Mouse (Mus musculus) CH12.LX (cell line): ENCODE data around the gene Adra2b. TPM values are rescaled to one million over a fixed set of nuclear protein-coding genes. Genes with fewer than 3 reads are reported as not detected.
A peak's percentile ranks its signal among the peaks of the same experiment; 100 is the strongest.

Experiments
- DNase-seq: peaks from one replicate; pipeline ENCODE4 v3.0.0-alpha.2; 2013; ENCODE audit errors: extremely low read depth
- H3K27ac ChIP-seq: 2 replicates; pipeline ENCODE4 v1.5.1; 2012; ENCODE audit warnings: low read depth, mild to moderate bottlenecking, control low read depth, moderate library complexity; ENCODE audit not compliant: insufficient read depth
- H3K27me3 ChIP-seq: replicated peaks from 2 replicates; pipeline ENCODE3; 2012; ENCODE audit warnings: inconsistent platforms
- H3K36me3 ChIP-seq, 2 experiments: replicated peaks in 1 of 2; 2 replicates each; pipeline versions ENCODE3 to v1.6.1; 2012; ENCODE audit warnings: inconsistent platforms in 1 of 2, low read length in 1 of 2, mild to moderate bottlenecking in 1 of 2, mixed read lengths in 1 of 2, moderate library complexity in 1 of 2; ENCODE audit not compliant: control insufficient read depth in 1 of 2, insufficient read depth in 1 of 2
- H3K4me1 ChIP-seq, 2 experiments: 2 replicates each; pipeline ENCODE4 v1.6.1; 2012; ENCODE audit warnings: inconsistent platforms in 1 of 2, moderate library complexity in 1 of 2; ENCODE audit not compliant: insufficient read depth in 2 of 2, control insufficient read depth in 1 of 2
- H3K4me2 ChIP-seq: 2 replicates; pipeline ENCODE4 v1.6.1; 2012; ENCODE audit warnings: low read depth, mild to moderate bottlenecking, control low read depth; ENCODE audit not compliant: poor library complexity, insufficient read depth, severe bottlenecking
- H3K4me3 ChIP-seq, 3 experiments: fragments of 150-350 bp in 1 of 3; sonication (generic) in 1 of 3; replicated peaks in 1 of 3; 2 replicates each; pipeline versions ENCODE3 to v1.5.1; 2011 to 2012; ENCODE audit warnings: low read depth in 2 of 3, low read length in 2 of 3, mild to moderate bottlenecking in 2 of 3, moderate library complexity in 2 of 3, control low read depth in 1 of 3, improper control_type of control experiment in 1 of 3, inconsistent platforms in 1 of 3, mixed read lengths in 1 of 3; ENCODE audit not compliant: poor library complexity in 1 of 3
- H3K79me2 ChIP-seq: replicated peaks from 2 replicates; pipeline ENCODE4 v1.6.1; 2012; ENCODE audit warnings: mild to moderate bottlenecking, moderate library complexity; ENCODE audit not compliant: control insufficient read depth, poor library complexity, insufficient read depth, severe bottlenecking; ENCODE audit errors: extremely low read depth
- H3K9ac ChIP-seq: 2 replicates; pipeline ENCODE4 v1.6.1; 2012; ENCODE audit warnings: low read depth, mild to moderate bottlenecking, control low read depth, moderate library complexity; ENCODE audit not compliant: insufficient read depth
- H3K9me3 ChIP-seq: replicated peaks from 2 replicates; pipeline ENCODE3; 2012; ENCODE audit warnings: low read length, inconsistent platforms, mixed read lengths
- BHLHE40 ChIP-seq: IDR thresholded peaks from 2 replicates; pipeline ENCODE4 v1.6.1; 2011; ENCODE audit warnings: mild to moderate bottlenecking, low read depth, low read length, improper control_type of control experiment
- CHD1 ChIP-seq: IDR thresholded peaks from 2 replicates; pipeline ENCODE4 v1.6.1; 2012; ENCODE audit warnings: low read depth, low read length, improper control_type of control experiment, inconsistent platforms
- CHD2 ChIP-seq: IDR thresholded peaks from 2 replicates; pipeline ENCODE4 v1.6.1; 2011; ENCODE audit warnings: low read length, improper control_type of control experiment
- E2F4 ChIP-seq: IDR thresholded peaks from 2 replicates; pipeline ENCODE4 v1.6.1; 2011; ENCODE audit warnings: low read depth, low read length, improper control_type of control experiment; ENCODE audit not compliant: insufficient replicate concordance
- ELF1 ChIP-seq: IDR thresholded peaks from 2 replicates; pipeline ENCODE4 v1.6.1; 2014; ENCODE audit warnings: low read depth, mild to moderate bottlenecking, inconsistent platforms, low read length, improper control_type of control experiment
- ETS1 ChIP-seq: conservative IDR thresholded peaks from 2 replicates; pipeline ENCODE4 v1.6.1; 2012; ENCODE audit warnings: low read depth, mild to moderate bottlenecking, inconsistent platforms, low read length, improper control_type of control experiment, moderate library complexity
- HCFC1 ChIP-seq: IDR thresholded peaks from 2 replicates; pipeline ENCODE4 v1.6.1; 2012; ENCODE audit warnings: low read depth, mild to moderate bottlenecking, inconsistent platforms, low read length, improper control_type of control experiment
- IRF4 ChIP-seq: IDR thresholded peaks from 2 replicates; pipeline ENCODE4 v1.6.1; 2014; ENCODE audit warnings: low read depth, mild to moderate bottlenecking, inconsistent platforms, low read length, improper control_type of control experiment
- KAT2A ChIP-seq: IDR thresholded peaks from 2 replicates; pipeline ENCODE4 v1.6.1; 2012; ENCODE audit warnings: low read length, improper control_type of control experiment, inconsistent platforms; ENCODE audit not compliant: insufficient replicate concordance
- MAX ChIP-seq: IDR thresholded peaks from 2 replicates; pipeline ENCODE4 v1.6.1; 2011; ENCODE audit warnings: low read length, improper control_type of control experiment
- MEF2A ChIP-seq: IDR thresholded peaks from 2 replicates; pipeline ENCODE4 v1.6.1; 2014; ENCODE audit warnings: low read depth, mild to moderate bottlenecking, inconsistent platforms, low read length, improper control_type of control experiment, borderline replicate concordance
- MXI1 ChIP-seq: IDR thresholded peaks from 2 replicates; pipeline ENCODE4 v1.6.1; 2011; ENCODE audit warnings: mild to moderate bottlenecking, low read depth, low read length, improper control_type of control experiment
- MYC ChIP-seq: IDR thresholded peaks from 2 replicates; pipeline ENCODE4 v1.6.1; 2011; ENCODE audit warnings: low read depth, mild to moderate bottlenecking, improper control_type of control experiment, low read length
- NRF1 ChIP-seq: IDR thresholded peaks from 2 replicates; pipeline ENCODE4 v1.6.1; 2014; ENCODE audit warnings: low read depth, mild to moderate bottlenecking, inconsistent platforms, low read length, improper control_type of control experiment, moderate library complexity
- POLR2A ChIP-seq: IDR thresholded peaks from 2 replicates; pipeline ENCODE4 v1.6.1; 2011; ENCODE audit warnings: low read depth, mild to moderate bottlenecking, improper control_type of control experiment, low read length
- POLR2AphosphoS2 ChIP-seq: IDR thresholded peaks from 2 replicates; pipeline ENCODE4 v1.6.1; 2011; ENCODE audit warnings: low read depth, low read length, improper control_type of control experiment
- RAD21 ChIP-seq: IDR thresholded peaks from 2 replicates; pipeline ENCODE4 v1.6.1; 2011; ENCODE audit warnings: low read depth, mild to moderate bottlenecking, low read length, improper control_type of control experiment, moderate library complexity
- SMC3 ChIP-seq: IDR thresholded peaks from 2 replicates; pipeline ENCODE4 v1.6.1; 2011; ENCODE audit warnings: low read depth, low read length, improper control_type of control experiment
- TCF12 ChIP-seq: IDR thresholded peaks from 2 replicates; pipeline ENCODE4 v1.6.1; 2014; ENCODE audit warnings: low read depth, mild to moderate bottlenecking, inconsistent platforms, low read length, improper control_type of control experiment
- USF2 ChIP-seq: conservative IDR thresholded peaks from 2 replicates; pipeline ENCODE4 v1.6.1; 2011; ENCODE audit warnings: low read depth, low read length, improper control_type of control experiment
- ZKSCAN1 ChIP-seq: IDR thresholded peaks from 2 replicates; pipeline ENCODE4 v1.6.1; 2012; ENCODE audit warnings: low read depth, inconsistent platforms, low read length, improper control_type of control experiment, borderline replicate concordance
- dilution Hi-C: fragments of 300-500 bp; cut with MboI; formaldehyde crosslinking; loops from 2 replicates; pipeline ENCODE4 v1.14.3; 2020; ENCODE audit warnings: low sequenced_read_pairs; ENCODE audit not compliant: extremely low pct_unique_long_range_greater_than_20kb, extremely low pct_ligation_motif_present
- in situ Hi-C: fragments of 300-500 bp; cut with MboI; formaldehyde crosslinking; loops from 3 replicates; pipeline ENCODE4 v1.14.3; 2019; ENCODE audit warnings: low sequenced_read_pairs, low pct_ligation_motif_present, low pct_unique_long_range_greater_than_20kb, mixed read lengths
- polyA plus RNA-seq: library from polyadenylated mRNA; unstranded; fragments of >175 nt; gene quantifications from 2 replicates; pipeline ENCODE4 v1.2.1, GENCODE M21; 2012; ENCODE audit warnings: low read depth; ENCODE audit not compliant: insufficient read length
- total RNA-seq, 2 experiments: library from RNA; depleted of rRNA; stranded (reverse); fragments of 300-350 nt in 1 of 2; fragments of >200 nt in 1 of 2; gene quantifications; 2 replicates each; pipeline ENCODE4 v1.2.3; 2012 to 2014

Adra2b gene
- total and polyA plus RNA-seq, 3 experiments = 0.08 TPM; not detected in 2

GRCm38 (mm10) chr2:127336497-127336832 lies 26.5 kb upstream of the Adra2b start:
- dilution Hi-C loops (no loop called here), in situ Hi-C loops (no loop called here)
- peak overlapping the region; percentile 88 for H3K9ac ChIP-seq
- peaks cover 17% of the 10 kb centered on the region for H3K79me2 ChIP-seq
- H3K9me3 ChIP-seq = no peaks in the 10 kb centered on the region
- no peak for TF ChIP-seq NRF1
- TF ChIP-seq MXI1 = no peak
- no peak for TF ChIP-seq MYC
- TF ChIP-seq MEF2A = no peak
- no peak for TF ChIP-seq POLR2AphosphoS2
- no peak for TF ChIP-seq TCF12
- TF ChIP-seq CHD2 = no peak
- TF ChIP-seq POLR2A = no peak
- TF ChIP-seq E2F4 = no peak
- TF ChIP-seq MAX = no peak
- no peak for TF ChIP-seq ETS1
- no peak for TF ChIP-seq HCFC1
- TF ChIP-seq SMC3 = no peak
- TF ChIP-seq ZKSCAN1 = no peak
- TF ChIP-seq CHD1 = no peak; the same call in 1 of the 2 replicates
- TF ChIP-seq ELF1 = no peak
- TF ChIP-seq KAT2A = no peak
- no peak for TF ChIP-seq RAD21
- no peak for TF ChIP-seq IRF4
- H3K4me1 ChIP-seq = peaks cover 32 to 54% of the 10 kb centered on the region in 2 experiments
- H3K27me3 ChIP-seq = no peaks in the 10 kb centered on the region
- H3K4me3 ChIP-seq = peak overlapping the region; percentile 94 to 99 (median 95)
- peak overlapping the region; percentile 87 for H3K27ac ChIP-seq
- peak; percentile 34 for DNase-seq
- H3K4me2 ChIP-seq = peak overlapping the region; percentile 25
- peaks cover 2 to 29% of the 10 kb centered on the region in 2 experiments for H3K36me3 ChIP-seq

- H3K9me3 ChIP-seq = no peaks in the 10 kb centered on the region
- dilution Hi-C loops = no loop called here
- peaks cover 2 to 29% of the 10 kb centered on the region in 2 experiments for H3K36me3 ChIP-seq
- peak overlapping the region; percentile 87 for H3K27ac ChIP-seq
- peak; percentile 87 for TF ChIP-seq CHD1
- no peak for TF ChIP-seq USF2
- no peak for TF ChIP-seq BHLHE40
- no peak for DNase-seq
- H3K9ac ChIP-seq = peak overlapping the region; percentile 88
- H3K4me1 ChIP-seq = peaks cover 31 to 50% of the 10 kb centered on the region in 2 experiments
- H3K27me3 ChIP-seq = no peaks in the 10 kb centered on the region
- peak overlapping the region; percentile 94 to 99 (median 95) for H3K4me3 ChIP-seq
- H3K4me2 ChIP-seq = peak overlapping the region; percentile 25
- in situ Hi-C loops = no loop called here
- peaks cover 17% of the 10 kb centered on the region for H3K79me2 ChIP-seq
Measured at GRCm38 (mm10) chr2:127336885-127337284, 26.1 kb upstream of the Adra2b start.
